Mouse (Mus musculus) fat pad, adult 2 months (tissue): ENCODE measurements around the gene Dctd.

Source experiments
- DNase-seq: peaks from one replicate; pipeline ENCODE4 v3.0.0-alpha.2; 2011; ENCODE audit warnings: low read depth, low spot score; ENCODE audit errors: extremely low read depth

The Dctd gene

GRCm38 (mm10) chr8:48098792-48099191 is at the start of gene Dctd:
Gene Dctd (plus strand): TSS chr8:48099092.
- DNase-seq: no peak

- DNase-seq: no peak
Measured at GRCm38 (mm10) chr8:48053611-48054010, 45.3 kb upstream of the Dctd start.

- no peak for DNase-seq
Measured at GRCm38 (mm10) chr8:48063526-48064072, 35.3 kb upstream of the Dctd start.

GRCm38 (mm10) chr8:48074149-48074548 is 24.7 kb upstream of the Dctd start:
- DNase-seq: no peak

GRCm38 (mm10) chr8:48082343-48082742 is 16.5 kb upstream of the Dctd start:
- DNase-seq: no peak

GRCm38 (mm10) chr8:48090661-48091060 is 8.2 kb upstream of the Dctd start:
- no peak for DNase-seq

GRCm38 (mm10) chr8:48095378-48095777 is 3.5 kb upstream of the Dctd start:
- no peak for DNase-seq

- no peak for DNase-seq
Measured at GRCm38 (mm10) chr8:48097131-48097794, 1.6 kb upstream of the Dctd start.

GRCm38 (mm10) chr8:48098081-48098639 is 732 bp upstream of the Dctd start:
- no peak for DNase-seq

- no peak for DNase-seq
Measured at GRCm38 (mm10) chr8:48100100-48100787, 1.4 kb downstream of the Dctd start.

- DNase-seq: no peak
Measured at GRCm38 (mm10) chr8:48109373-48109855, 10.5 kb downstream of the Dctd start.

- no peak for DNase-seq
Measured at GRCm38 (mm10) chr8:48109856-48110780, 11.2 kb downstream of the Dctd start.

- no peak for DNase-seq
Measured at GRCm38 (mm10) chr8:48114591-48114990, 15.7 kb downstream of the Dctd start.

GRCm38 (mm10) chr8:48122991-48123390 is 24.1 kb downstream of the Dctd start:
- DNase-seq: no peak

- DNase-seq: no peak
Measured at GRCm38 (mm10) chr8:48124857-48125256, 26.0 kb downstream of the Dctd start.

- no peak for DNase-seq
Measured at GRCm38 (mm10) chr8:48126954-48127353, 28.1 kb downstream of the Dctd start.

- no peak for DNase-seq
Measured at GRCm38 (mm10) chr8:48130266-48130665, 31.4 kb downstream of the Dctd start.

- DNase-seq: no peak
Measured at GRCm38 (mm10) chr8:48133321-48133720, 34.4 kb downstream of the Dctd start.

GRCm38 (mm10) chr8:48136804-48137650 is 38.1 kb downstream of the Dctd start:
- no peak for DNase-seq

GRCm38 (mm10) chr8:48137651-48137937 is 38.7 kb downstream of the Dctd start:
- no peak for DNase-seq
